Mouse (Mus musculus) heart, embryonic 11.5 days (tissue): Measurements from ENCODE around the gene Icam5. TPM values are rescaled to one million over a fixed set of nuclear protein-coding genes. Genes with fewer than 3 reads are reported as not detected.
"Not testable (repeated sequence)": the region's sequence is repeated elsewhere in the genome, so short reads cannot be mapped to it uniquely, and the experiment has no call there.

Source experiments
- ATAC-seq: fragments of 200-750 bp; cut with Nextera tagmentation; replicated peaks from 2 replicates; pipeline ENCODE4 v1.8.0; 2017; ENCODE audit warnings: moderate library complexity; ENCODE audit not compliant: insufficient number of reproducible peaks, low FRiP score, low TSS enrichment
- H3K27ac ChIP-seq: fragments of 300-500 bp; sonication (generic); 2 replicates; pipeline ENCODE4 v1.5.1; 2014; ENCODE audit warnings: mild to moderate bottlenecking, low read depth, low read length
- H3K27me3 ChIP-seq: fragments of 300-500 bp; sonication (generic); 2 replicates; pipeline ENCODE4 v1.6.1; 2014; ENCODE audit warnings: mild to moderate bottlenecking, low read length, mixed read lengths; ENCODE audit not compliant: control insufficient read depth, insufficient read depth
- H3K36me3 ChIP-seq: fragments of 300-500 bp; sonication (generic); 2 replicates; pipeline ENCODE4 v1.6.1; 2014; ENCODE audit warnings: mild to moderate bottlenecking, low read length, moderate library complexity, mixed read lengths; ENCODE audit not compliant: control insufficient read depth, insufficient read depth
- H3K4me1 ChIP-seq: fragments of 300-500 bp; sonication (generic); 2 replicates; pipeline ENCODE4 v1.6.1; 2014; ENCODE audit warnings: low read length; ENCODE audit not compliant: control insufficient read depth, insufficient read depth
- H3K4me2 ChIP-seq: fragments of 300-500 bp; sonication (generic); 2 replicates; pipeline ENCODE4 v1.6.1; 2014; ENCODE audit warnings: mild to moderate bottlenecking, moderate library complexity
- H3K4me3 ChIP-seq: fragments of 300-500 bp; sonication (generic); 2 replicates; pipeline ENCODE4 v1.5.1; 2014; ENCODE audit warnings: low read depth, low read length
- H3K9ac ChIP-seq: fragments of 300-500 bp; sonication (generic); 2 replicates; pipeline ENCODE4 v1.6.1; 2014; ENCODE audit warnings: mild to moderate bottlenecking, low read depth, low read length, moderate library complexity
- H3K9me3 ChIP-seq: fragments of 300-500 bp; sonication (generic); replicated peaks from 2 replicates; pipeline ENCODE4 v1.6.1; 2016; ENCODE audit warnings: low read length; ENCODE audit not compliant: control insufficient read depth
- WGBS: fragments of 180-500 bp; shearing (Covaris S2); extraction: QIAGEN DNeasy Blood & Tissue Kit; methylation state at CpG from one replicate; pipeline ENCODE4 v1.1.7; 2014; ENCODE audit not compliant: insufficient replicate concordance; 5-methylcytosine and 5-hydroxymethylcytosine counted together
- polyA plus RNA-seq: library from polyadenylated mRNA; unstranded; fragments of >200 nt; fragmentation: Nextera tagmentation; extraction: Ambion mirVana; gene quantifications from 2 replicates; pipeline ENCODE4 v1.2.1, GENCODE M21; 2014

Icam5 gene
- polyA plus RNA-seq, 1 experiment from 2014 or later = not detected

GRCm38 (mm10) chr9:21034481-21035085, 2.7 kb downstream of the Icam5 start:
- no peak for ATAC-seq
- 4% methylated on average over 17 of the region's 17 CpGs for WGBS
- Histone ChIP-seq H3K4me1 (peaks cover 48% of the 10 kb centered on the region), H3K4me2 (0 out of 2 replicates have a peak overlapping the region, but pooled peaks have one; percentile 19), H3K27ac (no peak overlapping the region), H3K36me3 (no peaks in the 10 kb centered on the region), H3K9ac (no peak overlapping the region), H3K9me3 (no peaks in the 10 kb centered on the region), H3K4me3 (no peak overlapping the region), H3K27me3 (peaks cover 79% of the 10 kb centered on the region)

- WGBS = 22% methylated on average over 9 of the region's 9 CpGs
These were observed 3.7 kb downstream of the Icam5 start for GRCm38 (mm10) chr9:21035586-21035985.

GRCm38 (mm10) chr9:21036161-21036560, 4.3 kb downstream of the Icam5 start:
- peaks cover 34% of the 10 kb centered on the region for H3K4me1 ChIP-seq
- peak overlapping the region; percentile 32 for H3K4me3 ChIP-seq
- no peak for ATAC-seq
- no peak overlapping the region for H3K9ac ChIP-seq
- no peaks in the 10 kb centered on the region for H3K36me3 ChIP-seq
- WGBS = 8% methylated on average over 20 of the region's 20 CpGs
- H3K4me2 ChIP-seq = peak overlapping the region; percentile 59; the same call in 1 of the 2 replicates
- H3K9me3 ChIP-seq = no peaks in the 10 kb centered on the region
- no peak overlapping the region for H3K27ac ChIP-seq
- H3K27me3 ChIP-seq = peaks cover 86% of the 10 kb centered on the region

More at GRCm38 (mm10) chr9:21035586-21035985, 3.7 kb downstream of the Icam5 start:
- Histone ChIP-seq H3K36me3 (no peaks in the 10 kb centered on the region), H3K27me3 (peaks cover 86% of the 10 kb centered on the region), H3K9ac (no peak overlapping the region), H3K9me3 (no peaks in the 10 kb centered on the region), H3K27ac (no peak overlapping the region), H3K4me1 (peaks cover 38% of the 10 kb centered on the region), H3K4me2 (no peak overlapping the region), H3K4me3 (no peak overlapping the region; the same call in 1 of the 2 replicates)
- ATAC-seq = no peak

- Histone ChIP-seq H3K4me1 (peaks cover 30% of the 10 kb centered on the region), H3K4me3 (peak overlapping the region; percentile 32), H3K36me3 (no peaks in the 10 kb centered on the region), H3K4me2 (peak overlapping the region; percentile 59), H3K9ac (no peak overlapping the region), H3K27me3 (peaks cover 81% of the 10 kb centered on the region), H3K27ac (no peak overlapping the region), H3K9me3 (no peaks in the 10 kb centered on the region)
- WGBS = 2% methylated on average over 22 of the region's 22 CpGs
- ATAC-seq = no peak
These were observed 4.8 kb downstream of the Icam5 start for GRCm38 (mm10) chr9:21036666-21037065.

GRCm38 (mm10) chr9:21037481-21037891, 5.6 kb downstream of the Icam5 start:
- Histone ChIP-seq H3K9ac (peak overlapping the region; percentile 52), H3K27me3 (peaks cover 73% of the 10 kb centered on the region), H3K4me3 (peak overlapping the region; percentile 32), H3K9me3 (no peaks in the 10 kb centered on the region), H3K27ac (no peak overlapping the region), H3K36me3 (no peaks in the 10 kb centered on the region), H3K4me1 (peaks cover 24% of the 10 kb centered on the region), H3K4me2 (peak overlapping the region; percentile 59)
- WGBS = 2% methylated on average over 31 of the region's 31 CpGs
- no peak; the same call in 1 of the 2 replicates for ATAC-seq

GRCm38 (mm10) chr9:21039779-21040178, 7.9 kb downstream of the Icam5 start:
- Histone ChIP-seq H3K27me3 (peaks cover 51% of the 10 kb centered on the region), H3K9ac (no peak overlapping the region), H3K4me1 (peaks cover 17% of the 10 kb centered on the region), H3K4me3 (no peak overlapping the region), H3K36me3 (no peaks in the 10 kb centered on the region), H3K9me3 (no peaks in the 10 kb centered on the region), H3K27ac (no peak overlapping the region), H3K4me2 (no peak overlapping the region)
- ATAC-seq = no peak
- WGBS = 56% methylated on average over 3 of the region's 3 CpGs

GRCm38 (mm10) chr9:21041308-21041707, 9.4 kb downstream of the Icam5 start:
- H3K4me2 ChIP-seq = no peak overlapping the region
- no peaks in the 10 kb centered on the region for H3K36me3 ChIP-seq
- H3K4me3 ChIP-seq = no peak overlapping the region
- 40% methylated on average over 4 of the region's 4 CpGs for WGBS
- ATAC-seq = no peak
- peaks cover 16% of the 10 kb centered on the region for H3K4me1 ChIP-seq
- H3K27ac ChIP-seq = no peak overlapping the region
- peaks cover 36% of the 10 kb centered on the region for H3K27me3 ChIP-seq
- no peak overlapping the region for H3K9ac ChIP-seq
- H3K9me3 ChIP-seq = no peaks in the 10 kb centered on the region

GRCm38 (mm10) chr9:21043563-21043962, 11.7 kb downstream of the Icam5 start:
- Histone ChIP-seq H3K4me3 (no peak overlapping the region), H3K36me3 (no peaks in the 10 kb centered on the region), H3K27ac (no peak overlapping the region), H3K27me3 (peaks cover 17% of the 10 kb centered on the region), H3K9ac (no peak overlapping the region), H3K9me3 (no peaks in the 10 kb centered on the region), H3K4me2 (no peak overlapping the region), H3K4me1 (no peaks in the 10 kb centered on the region)
- 76% methylated on average over 4 of the region's 4 CpGs for WGBS
- ATAC-seq = no peak

- not testable (repeated sequence) for H3K4me2 ChIP-seq, H3K4me3 ChIP-seq, H3K9ac ChIP-seq, ATAC-seq, H3K9me3 ChIP-seq, H3K36me3 ChIP-seq, H3K4me1 ChIP-seq, H3K27ac ChIP-seq
- WGBS = 80% methylated on average over 1 of the region's 1 CpGs
- peaks cover 12% of the 10 kb centered on the region for H3K27me3 ChIP-seq
These were observed 12.9 kb downstream of the Icam5 start for GRCm38 (mm10) chr9:21044785-21045184.
